Mouse (Mus musculus): Measurements from ENCODE around the gene Trit1.
"Not testable (repeated sequence)": the region's sequence is repeated elsewhere in the genome, so short reads cannot be mapped to it uniquely, and the experiment has no call there.

The Trit1 gene

GRCm38 (mm10) chr4:122998537-122999262, 17.7 kb upstream of the Trit1 start:
- DNase-seq, result peak; percentile 79 to 82

- no peak for DNase-seq
These were observed 17.1 kb upstream of the Trit1 start for GRCm38 (mm10) chr4:122999263-122999691.

GRCm38 (mm10) chr4:123000130-123000529, 16.3 kb upstream of the Trit1 start:
- no peak for DNase-seq

GRCm38 (mm10) chr4:123000617-123001342, 15.6 kb upstream of the Trit1 start:
- DNase-seq, result peak in 1 of 2 experiments; percentile 42

- no peak for DNase-seq
These were observed 11.1 kb upstream of the Trit1 start for GRCm38 (mm10) chr4:123005054-123005966.

- DNase-seq, result not testable (repeated sequence)
These were observed 3.9 kb upstream of the Trit1 start for GRCm38 (mm10) chr4:123012501-123012900.

- DNase-seq, result no peak
These were observed 3.0 kb upstream of the Trit1 start for GRCm38 (mm10) chr4:123013346-123013945.

- peak in 1 of 2 experiments; percentile 40 for DNase-seq
These were observed 2.4 kb upstream of the Trit1 start for GRCm38 (mm10) chr4:123013949-123014406.

GRCm38 (mm10) chr4:123014501-123015282, 1.7 kb upstream of the Trit1 start:
- DNase-seq, result peak; percentile 17 to 30

GRCm38 (mm10) chr4:123021591-123021990, 5.2 kb downstream of the Trit1 start:
- no peak for DNase-seq

- no peak for DNase-seq
These were observed 6.5 kb downstream of the Trit1 start for GRCm38 (mm10) chr4:123022896-123023295.

GRCm38 (mm10) chr4:123025418-123025817, 9.0 kb downstream of the Trit1 start:
- no peak for DNase-seq

- no peak for DNase-seq
These were observed 9.8 kb downstream of the Trit1 start for GRCm38 (mm10) chr4:123026161-123026560.

GRCm38 (mm10) chr4:123026597-123026996, 10.2 kb downstream of the Trit1 start:
- no peak for DNase-seq

- no peak for DNase-seq
These were observed 18.4 kb downstream of the Trit1 start for GRCm38 (mm10) chr4:123034841-123035240.

- DNase-seq, result no peak
These were observed 19.2 kb downstream of the Trit1 start for GRCm38 (mm10) chr4:123035636-123036035.

- no peak for DNase-seq
These were observed 20.3 kb downstream of the Trit1 start for GRCm38 (mm10) chr4:123036710-123037109.

- DNase-seq, result no peak
These were observed 24.7 kb downstream of the Trit1 start for GRCm38 (mm10) chr4:123041131-123041530.

- no peak for DNase-seq
These were observed 27.5 kb downstream of the Trit1 start for GRCm38 (mm10) chr4:123043858-123044257.

- no peak for DNase-seq
These were observed 28.4 kb downstream of the Trit1 start for GRCm38 (mm10) chr4:123044842-123045241.

- no peak for DNase-seq
These were observed 29.9 kb downstream of the Trit1 start for GRCm38 (mm10) chr4:123046300-123046699.
